Mouse (Mus musculus): Measurements from ENCODE around the gene 1700021F05Rik.

Gene 1700021F05Rik

GRCm38 (mm10) chr10:43482021-43482420, 58.8 kb downstream of the 1700021F05Rik start:
- no peak for DNase-seq (ENCODE audit: low spot score)

- DNase-seq (ENCODE audit: low spot score): no peak
Observed at GRCm38 (mm10) chr10:43481179-43481578, 59.6 kb downstream of the 1700021F05Rik start.

- no peak for DNase-seq (ENCODE audit: low spot score)
Observed at GRCm38 (mm10) chr10:43480227-43480849, 60.5 kb downstream of the 1700021F05Rik start.

- DNase-seq (ENCODE audit: low spot score): peak; percentile 86
Observed at GRCm38 (mm10) chr10:43479436-43480157, 61.2 kb downstream of the 1700021F05Rik start.

- DNase-seq (ENCODE audit: low spot score): peak; percentile 60
Observed at GRCm38 (mm10) chr10:43478751-43479435, 61.9 kb downstream of the 1700021F05Rik start, which contains the start of gene Bend3. Gene Bend3 (plus strand): TSS chr10:43478831.

GRCm38 (mm10) chr10:43477865-43478681, 62.7 kb downstream of the 1700021F05Rik start:
- DNase-seq (ENCODE audit: low spot score): peak; percentile 81

GRCm38 (mm10) chr10:43477459-43477858, 63.3 kb downstream of the 1700021F05Rik start:
- no peak for DNase-seq (ENCODE audit: low spot score)

- no peak for DNase-seq (ENCODE audit: low spot score)
Observed at GRCm38 (mm10) chr10:43475376-43475775, 65.4 kb downstream of the 1700021F05Rik start.

All from yolk sac, embryonic 10.5 days (tissue).